Mouse (Mus musculus) spleen, postnatal 14 days (tissue): Measurements from ENCODE around the gene Smarcc2.

Experiments used
- DNase-seq, 2 experiments: peaks; one replicate each; pipeline ENCODE4 v3.0.0; 2021 to 2022; ENCODE audit warnings: low spot score in 2 of 2

The Smarcc2 gene

DNA sequence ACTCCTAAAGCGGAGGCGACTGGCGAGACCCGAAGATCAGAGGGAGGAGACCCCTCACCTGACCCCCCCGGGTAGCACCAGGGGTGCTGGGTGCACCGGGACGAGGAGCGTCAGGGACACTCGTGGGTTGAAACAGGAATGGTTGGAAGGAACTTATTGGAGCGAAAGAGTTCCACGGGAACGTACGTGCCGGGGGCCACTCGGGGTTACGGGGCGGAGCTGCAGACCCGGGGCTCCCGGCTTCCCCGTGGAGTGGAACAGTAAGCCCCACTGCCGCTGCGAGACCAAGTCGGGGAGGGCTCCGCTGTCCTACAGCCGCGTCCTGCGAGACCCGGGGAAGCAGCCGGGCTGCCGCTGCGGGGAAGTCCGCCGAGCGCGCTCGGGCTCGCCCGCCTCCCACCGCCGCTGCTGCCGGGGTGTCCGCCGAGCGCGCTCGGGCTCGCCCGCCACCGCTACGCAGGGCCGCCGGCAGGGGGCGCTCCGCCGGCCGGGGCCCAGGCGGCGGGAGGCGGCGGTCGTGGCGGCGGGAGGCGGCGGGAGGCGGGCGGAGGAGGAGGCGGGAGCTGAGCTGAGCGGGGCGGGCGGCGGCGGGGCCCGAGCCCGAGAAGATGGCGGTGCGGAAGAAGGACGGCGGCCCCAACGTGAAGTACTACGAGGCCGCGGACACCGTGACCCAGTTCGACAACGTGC lies at the start of gene Smarcc2:
Gene Smarcc2 (plus strand): TSS at position 530 of the 690 bp plus-strand sequence.
- peak; percentile 78 to 84 for DNase-seq

DNA sequence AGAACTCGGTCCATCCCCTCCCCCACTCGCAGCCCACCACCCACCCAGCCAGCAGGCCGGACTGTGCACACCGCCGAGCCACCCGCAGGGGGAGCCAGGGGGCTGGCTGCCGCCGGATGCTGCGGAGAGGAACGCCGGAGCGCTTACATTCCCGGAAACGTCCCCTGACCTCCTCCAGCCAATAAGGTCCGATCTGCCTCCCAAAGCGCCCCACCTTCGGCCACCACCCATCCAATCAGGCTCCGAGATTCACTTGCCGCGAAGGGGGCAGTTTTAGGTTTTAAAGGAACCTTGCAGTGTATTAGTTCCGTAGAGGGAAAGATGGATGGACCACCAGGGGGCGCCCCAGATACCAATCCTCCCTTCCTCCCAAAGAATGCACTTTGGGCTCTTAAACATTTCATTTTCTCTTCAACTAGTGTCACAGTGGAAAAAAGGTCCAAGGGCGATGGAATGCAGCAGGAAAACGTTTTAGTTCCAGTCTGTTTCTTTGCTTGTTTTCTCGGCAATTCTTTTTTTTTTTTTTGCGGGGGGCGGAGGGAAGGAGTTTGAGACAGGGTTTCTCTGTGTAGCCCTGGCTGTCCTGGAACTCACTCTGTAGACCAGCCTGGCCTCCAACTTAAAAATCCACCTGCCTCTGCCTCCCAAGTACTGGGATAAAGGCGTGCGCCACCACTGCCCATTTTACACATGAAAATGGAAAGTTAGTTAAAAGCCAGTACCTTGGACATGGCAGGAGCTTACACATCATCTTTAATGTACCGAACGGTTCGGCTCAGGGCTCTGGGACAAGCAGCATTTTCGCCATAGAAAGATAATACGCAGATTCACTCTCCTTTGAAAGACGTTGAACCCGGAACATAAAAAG lies 49.1 kb upstream of the Smarcc2 start:
- peak; percentile 93 to 95 for DNase-seq

DNA sequence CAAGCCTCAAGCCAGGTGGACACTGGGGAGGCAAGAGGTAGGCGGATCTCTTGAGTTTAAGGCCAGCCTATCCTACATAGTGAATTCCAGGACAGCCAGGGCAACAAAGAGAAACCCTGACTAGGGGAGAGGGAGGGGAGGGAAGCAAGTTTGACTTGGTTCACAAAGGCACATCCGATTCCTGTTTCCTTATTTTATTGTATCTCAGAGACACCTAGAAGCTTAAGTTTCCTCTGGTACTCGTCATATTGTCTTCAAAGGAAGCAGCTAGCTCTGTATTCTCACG lies 48.5 kb upstream of the Smarcc2 start:
- no peak for DNase-seq

DNA sequence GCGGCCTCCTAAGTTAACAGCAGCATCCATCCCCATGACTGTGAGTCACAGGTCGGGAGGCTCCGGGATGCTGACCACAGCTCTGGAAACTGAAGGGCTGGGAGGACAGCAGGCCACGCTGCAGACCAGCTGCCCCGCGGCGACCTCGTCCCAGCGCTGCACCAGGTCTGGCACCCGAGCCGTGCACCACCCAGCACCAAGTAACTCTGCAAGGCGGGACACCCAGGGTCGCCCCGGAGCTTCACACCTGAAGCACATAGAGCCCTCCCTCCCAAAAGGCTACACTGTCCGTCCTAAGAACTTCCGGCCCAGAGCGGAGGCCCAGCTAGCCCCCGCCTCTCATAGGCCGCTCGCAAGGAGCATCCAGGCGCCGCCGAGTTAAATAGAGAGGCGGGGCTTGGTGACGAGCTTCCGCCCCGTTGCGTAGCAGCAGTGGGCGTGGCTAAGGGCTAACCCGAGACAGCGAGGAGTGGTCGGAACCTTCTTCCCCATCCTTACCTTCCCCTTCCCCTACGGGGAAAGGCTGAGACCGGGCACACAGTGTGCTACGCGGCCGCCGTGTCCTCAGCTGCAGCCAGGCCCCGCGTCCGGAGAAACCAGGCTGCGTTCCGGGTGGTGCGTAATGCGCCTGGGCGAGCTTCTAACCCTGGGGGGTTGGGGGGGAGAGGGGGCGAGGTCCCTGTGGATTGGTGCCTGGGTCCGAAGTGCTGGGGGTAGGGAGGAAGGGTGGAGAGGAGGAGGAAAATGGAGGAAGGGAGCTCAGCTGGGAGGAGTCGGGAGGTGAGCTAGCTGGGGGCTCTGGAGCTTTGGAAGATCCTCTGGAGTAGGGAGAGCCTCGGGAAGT lies 47.6 kb upstream of the Smarcc2 start, which contains the start of the genes Nabp2 and Rnf41:
Gene Nabp2 (minus strand): TSS at position 282 of the 844 bp plus-strand sequence.
Gene Rnf41 (plus strand): TSS at position 447 of the 844 bp plus-strand sequence.
- peak; percentile 94 to 96 for DNase-seq

DNA sequence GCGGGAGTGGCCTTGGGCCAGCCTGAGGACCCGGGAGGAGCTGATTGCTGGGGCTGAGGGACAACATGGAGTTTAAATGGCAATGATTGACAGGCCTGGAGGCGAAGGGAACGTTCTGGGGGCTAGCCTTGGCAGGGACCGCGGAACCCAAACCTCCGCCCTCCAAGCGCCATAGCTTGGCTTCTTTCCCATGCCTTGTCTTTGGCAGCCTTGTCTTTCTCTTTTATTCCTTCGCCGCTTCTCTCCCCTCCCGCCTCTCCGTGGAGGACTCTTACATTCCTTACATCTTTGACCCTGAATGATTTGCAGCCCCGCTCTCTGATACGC lies 47.0 kb upstream of the Smarcc2 start:
- DNase-seq, result no peak

DNA sequence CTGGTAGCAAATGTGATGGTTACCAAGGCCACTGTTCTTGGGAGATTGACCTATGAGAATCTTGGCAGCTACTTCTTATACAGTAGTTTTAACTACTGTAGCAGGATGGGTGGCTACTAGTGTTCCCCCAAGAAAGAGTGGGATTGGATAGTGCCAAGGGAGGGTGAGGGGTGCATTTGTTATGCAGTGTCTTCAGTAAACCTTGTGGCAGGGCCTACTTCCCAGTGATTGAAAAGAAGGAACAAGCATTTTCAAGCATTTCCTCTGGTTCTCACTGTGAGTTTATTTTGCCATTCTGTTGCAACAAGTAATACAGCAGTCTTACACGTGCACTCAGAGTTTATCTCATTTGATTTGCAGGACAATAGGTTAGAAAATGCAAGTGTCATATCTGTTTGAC lies 46.5 kb upstream of the Smarcc2 start:
- no peak for DNase-seq

DNA sequence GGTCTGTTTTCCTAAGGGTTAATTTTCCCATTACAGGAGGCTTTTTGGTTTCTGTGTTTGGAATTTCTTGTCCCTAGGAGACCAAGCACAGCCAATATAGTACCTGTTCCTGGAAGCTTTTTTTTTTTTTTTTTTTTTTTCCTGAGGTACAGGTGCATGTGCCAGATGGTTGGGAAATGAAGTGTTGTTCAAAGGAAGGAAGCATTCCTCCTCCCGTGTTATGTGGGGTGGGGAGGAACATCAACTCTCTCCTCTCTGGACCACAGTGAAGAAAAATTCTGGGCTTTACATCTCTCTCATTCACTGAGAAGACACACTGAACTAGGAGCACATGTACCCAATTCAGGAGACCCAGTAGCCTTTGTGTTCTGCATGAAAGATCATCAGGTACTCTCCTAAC lies 46.0 kb upstream of the Smarcc2 start:
- DNase-seq, result no peak

DNA sequence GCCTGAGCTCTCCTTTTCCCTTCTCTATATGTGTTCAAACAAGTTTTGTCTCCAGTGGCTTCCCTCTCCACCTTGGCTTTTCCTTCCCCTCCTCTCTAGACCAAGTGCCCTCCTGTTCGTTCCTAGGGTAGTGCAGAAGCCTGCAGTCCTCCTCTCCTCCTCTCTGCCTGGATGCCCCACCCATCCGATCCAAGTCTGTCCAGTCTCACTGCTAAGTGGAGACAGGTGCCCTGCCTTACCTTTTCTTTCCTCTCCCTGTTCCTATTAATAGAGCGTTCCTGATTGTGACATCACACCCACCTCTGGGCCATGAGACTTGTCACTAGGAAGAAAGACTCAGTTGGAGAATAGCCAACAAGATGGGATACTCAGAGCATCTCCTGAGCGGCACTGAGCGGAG lies 44.2 kb upstream of the Smarcc2 start:
- DNase-seq, result no peak

DNA sequence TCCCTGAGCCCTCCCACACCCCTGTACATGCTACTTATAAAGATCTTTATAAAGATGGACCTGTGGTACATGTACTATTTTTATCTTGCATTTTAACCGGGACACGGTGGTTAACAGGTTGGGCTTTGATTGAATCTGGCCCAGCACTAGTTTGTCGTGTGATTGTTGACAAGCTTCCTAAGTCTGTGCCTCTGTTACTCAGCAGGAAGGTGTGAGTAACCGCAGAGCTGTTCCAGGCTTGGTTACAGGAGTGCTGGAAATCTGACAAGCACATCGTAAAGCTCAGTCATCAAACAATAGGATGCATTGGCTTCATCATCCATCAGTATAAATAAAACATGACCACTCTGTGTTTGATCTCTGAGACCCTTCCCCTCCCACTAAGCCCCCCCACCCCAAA lies 36.6 kb upstream of the Smarcc2 start:
- DNase-seq, result no peak

DNA sequence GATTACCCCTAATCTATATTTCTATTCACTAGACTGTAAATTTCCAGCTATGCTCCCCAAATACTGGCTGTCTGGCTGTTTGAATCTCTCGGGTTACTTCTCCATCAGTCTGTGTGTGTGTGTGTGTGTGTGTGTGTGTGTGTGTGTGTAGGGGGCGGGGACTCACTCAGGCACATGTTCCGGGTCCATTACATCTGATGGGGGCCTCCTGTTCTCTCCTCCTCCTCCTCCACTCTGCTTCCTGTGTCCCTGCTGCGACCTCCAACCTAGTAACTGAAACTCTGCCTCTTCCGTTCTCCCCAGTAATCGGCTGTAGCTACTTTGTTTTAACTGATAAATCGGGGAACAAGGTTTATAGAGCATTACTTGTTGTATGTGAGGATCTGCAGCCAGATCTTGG lies 34.4 kb upstream of the Smarcc2 start:
- DNase-seq, result no peak

DNA sequence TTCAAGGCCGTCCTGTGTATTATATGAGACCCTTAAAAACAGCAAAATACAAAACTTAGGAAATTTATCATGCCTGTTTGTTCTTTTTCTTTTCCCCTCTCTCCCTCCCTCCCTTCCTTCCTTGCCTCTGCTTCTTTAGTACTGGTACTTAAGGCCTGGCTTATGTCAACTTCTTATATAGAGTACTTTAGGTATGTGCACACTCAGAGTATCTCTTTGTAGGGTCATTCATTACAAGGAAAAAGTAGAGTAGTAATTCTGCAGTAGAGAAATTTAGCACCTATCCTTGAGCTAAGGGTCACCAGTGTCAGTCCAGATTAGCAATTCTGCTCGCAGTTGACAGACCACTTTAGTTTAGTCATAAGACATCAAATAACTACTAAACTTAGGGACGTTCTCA lies 33.8 kb upstream of the Smarcc2 start:
- no peak for DNase-seq

DNA sequence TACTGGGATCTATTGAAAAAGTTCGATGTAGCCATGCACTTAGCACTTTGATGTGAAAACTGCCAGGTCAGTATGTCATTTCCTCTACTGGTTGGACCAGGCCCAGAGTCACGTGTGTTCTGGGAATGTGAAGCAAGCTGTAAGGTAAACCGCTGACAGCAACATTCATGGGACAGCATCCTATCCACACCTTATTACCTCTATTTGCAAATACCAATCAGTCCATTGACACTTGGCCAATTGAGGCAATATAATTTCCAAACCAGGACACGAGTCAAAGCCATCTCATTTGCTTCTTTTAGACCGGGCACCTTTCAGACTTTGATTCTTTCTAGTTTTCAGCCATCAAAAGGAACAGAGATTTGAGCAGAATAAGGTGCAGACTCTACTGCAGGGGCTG lies 30.0 kb upstream of the Smarcc2 start:
- no peak for DNase-seq

DNA sequence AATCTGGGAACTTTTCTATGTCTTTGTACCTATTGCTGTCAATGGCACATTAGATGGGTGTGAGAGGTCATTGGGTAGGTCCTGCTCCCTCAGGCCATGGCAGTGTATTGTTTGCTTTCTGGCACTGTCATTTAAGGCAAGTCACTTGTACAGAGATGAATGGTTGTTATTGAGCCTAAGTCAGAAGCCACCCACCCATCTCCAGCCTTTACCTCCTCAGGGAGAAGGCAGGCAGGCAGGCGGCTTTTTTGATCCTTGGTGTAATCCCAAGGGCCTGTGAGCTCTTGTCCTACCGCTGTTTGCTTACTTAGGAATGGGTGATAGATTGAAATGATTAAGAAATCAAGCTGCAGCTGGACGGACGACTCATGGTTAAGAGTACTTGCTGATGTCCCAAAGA lies 29.6 kb upstream of the Smarcc2 start:
- DNase-seq, result no peak

DNA sequence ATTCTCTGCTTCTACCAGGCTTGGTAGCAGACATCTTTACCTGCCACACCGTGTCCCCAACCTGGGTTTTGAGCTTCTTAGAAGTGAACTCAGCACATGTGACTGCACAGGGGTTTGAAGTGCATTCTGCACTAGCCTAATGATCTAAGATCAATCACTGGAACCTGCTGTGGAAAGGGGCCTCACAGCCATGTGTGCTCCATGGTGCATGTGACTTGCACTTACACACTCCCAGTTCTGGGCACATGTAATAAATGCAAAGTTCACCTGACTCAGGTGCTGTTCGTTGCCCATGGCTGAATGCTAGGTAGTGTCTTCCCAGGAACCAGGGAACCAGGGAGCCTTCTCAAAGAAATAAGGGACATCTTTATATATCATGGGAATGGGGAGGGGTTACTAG lies 25.6 kb upstream of the Smarcc2 start:
- no peak for DNase-seq

DNA sequence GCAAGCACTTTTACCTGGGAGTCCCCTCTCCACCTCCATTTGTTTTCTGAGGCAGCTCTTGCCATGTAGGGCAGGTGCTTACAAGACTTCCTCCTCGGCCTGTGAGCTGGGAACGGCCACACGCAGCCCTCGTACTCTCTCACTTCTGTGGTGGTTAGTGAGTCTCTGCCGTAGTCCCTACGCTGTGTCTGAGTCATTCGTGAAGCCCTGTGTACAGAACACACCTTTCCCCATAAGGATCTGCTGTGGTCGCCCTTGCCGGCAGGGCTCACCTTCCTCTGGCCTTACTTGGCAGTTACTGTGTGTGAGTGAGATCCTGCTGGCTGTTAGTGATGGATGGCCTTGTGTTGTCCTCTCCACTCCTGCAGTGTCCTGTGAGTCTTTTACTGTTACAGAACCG lies 24.4 kb upstream of the Smarcc2 start:
- no peak for DNase-seq

DNA sequence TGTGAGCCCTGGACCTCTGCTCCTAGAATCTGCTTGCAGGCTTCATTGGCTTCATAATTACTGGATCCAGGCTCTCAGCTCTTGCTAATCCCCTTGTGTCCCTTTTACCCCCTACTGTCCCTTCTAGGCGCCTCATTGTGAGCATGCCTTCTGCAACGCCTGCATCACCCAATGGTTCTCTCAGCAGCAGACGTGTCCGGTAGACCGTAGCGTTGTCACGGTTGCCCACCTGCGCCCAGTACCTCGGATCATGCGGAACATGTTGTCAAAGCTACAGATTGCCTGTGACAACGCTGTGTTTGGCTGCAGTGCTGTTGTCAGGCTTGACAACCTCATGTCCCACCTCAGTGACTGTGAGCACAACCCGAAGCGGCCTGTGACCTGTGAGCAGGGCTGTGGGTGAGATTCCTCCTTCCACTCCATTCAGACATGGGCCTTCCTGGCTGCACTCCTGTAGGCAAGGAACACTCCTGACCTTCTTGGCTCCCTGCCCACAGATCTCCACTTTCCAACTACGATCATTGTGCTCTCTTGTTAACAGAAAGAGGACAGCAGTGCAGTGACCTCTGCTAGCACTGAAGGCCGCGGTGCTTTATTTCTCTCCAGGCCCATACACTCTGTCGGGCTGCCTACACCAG lies 23.7 kb upstream of the Smarcc2 start:
- no peak for DNase-seq

DNA sequence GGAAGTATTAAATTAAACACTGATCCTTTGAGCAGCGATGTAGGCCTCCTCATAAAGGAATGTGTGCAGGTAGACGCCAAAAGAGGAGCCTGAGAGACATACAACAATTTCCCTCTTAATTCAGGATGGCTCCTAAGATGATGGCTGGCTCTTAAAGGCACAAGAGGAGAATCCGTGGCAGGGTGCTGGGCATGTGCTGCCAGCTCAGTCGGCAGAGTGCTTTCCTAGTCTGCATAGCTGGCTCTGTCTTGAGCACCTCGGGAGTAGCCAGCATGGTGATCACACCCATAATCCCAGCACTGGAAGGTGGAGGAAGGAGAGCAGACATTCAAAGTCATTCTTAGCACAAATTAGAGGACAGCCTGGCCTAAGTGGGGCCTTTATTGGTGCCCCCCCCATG lies 23.2 kb upstream of the Smarcc2 start:
- no peak for DNase-seq

DNA sequence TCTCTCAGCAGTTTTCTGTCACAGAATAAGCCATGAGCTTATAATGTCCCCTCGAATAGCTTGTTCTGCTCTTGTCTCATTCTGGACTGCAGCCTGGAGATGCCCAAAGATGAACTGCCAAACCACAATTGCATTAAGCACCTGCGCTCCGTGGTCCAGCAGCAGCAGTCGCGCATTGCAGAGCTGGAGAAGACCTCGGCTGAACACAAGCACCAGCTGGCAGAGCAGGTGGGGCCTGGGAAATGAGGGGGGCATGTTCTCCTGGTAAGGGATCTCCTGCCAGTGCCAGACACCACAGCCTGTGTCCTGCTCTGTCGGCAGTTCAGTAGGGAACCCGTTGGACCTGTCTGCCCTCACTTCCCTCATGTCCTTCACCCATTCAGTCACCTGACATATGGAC lies 22.7 kb upstream of the Smarcc2 start:
- DNase-seq, result no peak

DNA sequence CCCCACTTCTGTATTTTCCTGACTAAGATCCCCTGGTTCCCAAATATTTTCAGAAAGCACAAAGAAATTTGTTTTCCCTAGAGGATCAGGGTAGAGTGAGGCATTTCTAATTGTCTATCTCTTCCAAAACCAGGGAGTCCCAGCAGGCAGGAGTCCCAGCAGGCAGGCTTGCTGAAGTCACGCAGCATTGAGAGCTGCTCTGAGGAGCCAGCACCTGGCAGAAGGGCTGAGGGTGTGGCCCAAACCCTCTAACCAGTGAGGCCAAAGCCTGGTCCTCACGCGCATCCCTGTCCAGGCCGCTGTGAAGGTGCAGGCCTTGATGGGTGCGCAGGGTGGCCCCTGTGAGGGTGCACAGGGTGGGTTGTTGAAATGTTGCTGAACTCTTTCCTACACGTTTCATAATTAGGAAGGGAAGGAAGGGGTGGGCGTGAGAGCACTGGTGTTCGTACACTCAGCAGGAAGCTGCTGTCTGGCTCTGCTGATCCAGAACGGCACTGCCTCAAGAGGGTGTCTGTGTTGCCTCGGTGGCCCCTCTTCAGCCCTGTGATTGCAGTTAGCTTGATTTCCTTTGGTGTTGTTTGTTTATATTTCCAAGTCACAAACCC lies 20.3 kb upstream of the Smarcc2 start:
- peak; percentile 20 to 41 for DNase-seq

DNA sequence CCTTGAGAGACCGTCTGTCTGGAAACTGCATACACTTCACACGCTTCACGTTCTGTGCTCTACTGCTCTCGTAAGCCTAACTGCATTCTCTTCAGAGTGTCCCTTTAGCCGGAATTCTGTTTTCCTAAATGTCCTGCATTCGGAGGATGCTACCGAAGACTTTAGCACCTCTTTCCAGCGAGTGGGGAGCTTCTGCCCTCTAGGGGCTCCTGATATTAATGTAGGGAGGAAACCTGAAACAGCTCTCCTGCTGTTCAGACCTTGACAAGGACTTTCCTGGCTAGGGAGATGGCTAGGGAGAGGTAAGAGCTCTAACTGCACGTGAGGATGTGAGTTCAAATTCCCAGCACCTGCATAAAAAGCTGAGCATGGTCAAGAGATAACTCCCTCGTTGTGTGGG lies 18.6 kb upstream of the Smarcc2 start:
- DNase-seq, result no peak

DNA sequence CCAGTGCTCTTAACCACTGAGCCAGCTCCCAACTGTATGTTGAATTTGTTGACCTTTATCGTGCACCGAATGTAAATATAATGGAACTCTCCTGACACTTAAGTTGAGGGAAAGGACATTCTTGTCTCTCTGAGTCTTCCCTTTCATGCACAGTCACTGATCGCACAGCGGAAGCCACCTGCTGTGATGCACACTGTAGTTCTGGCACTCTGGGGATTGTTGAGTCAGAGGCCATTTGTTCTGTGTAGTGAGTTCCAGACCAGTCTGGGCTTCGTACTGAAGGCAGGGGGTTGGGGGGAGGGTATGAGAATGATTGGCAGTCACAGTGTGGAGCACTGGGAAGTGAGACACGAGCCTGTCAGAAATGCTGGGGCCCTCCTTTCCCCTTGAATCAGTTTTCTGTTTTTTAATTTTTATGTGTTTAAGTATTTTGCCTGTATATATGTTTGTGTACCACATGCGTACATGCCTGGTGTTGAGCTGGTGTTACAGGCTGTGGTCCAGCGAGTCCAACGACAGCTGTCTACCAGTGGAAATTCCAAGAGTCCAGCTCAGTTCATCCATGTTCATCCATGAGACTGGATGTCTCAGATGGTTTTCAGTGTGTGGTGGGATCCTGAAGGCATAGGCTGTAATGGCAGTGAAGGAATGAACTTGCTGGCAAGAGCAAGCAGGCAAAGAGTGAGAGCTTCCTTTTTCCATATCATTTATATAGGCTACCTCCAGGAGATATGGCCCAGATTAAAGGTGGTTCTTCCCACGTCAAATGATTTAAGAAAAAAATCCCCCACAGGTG lies 17.5 kb upstream of the Smarcc2 start:
- no peak for DNase-seq
